Mouse (Mus musculus) small intestine, adult 2 months (tissue): ENCODE results near the gene Rasl10b.

Source experiments
- CTCF ChIP-seq: fragments of 200-500 bp; IDR thresholded peaks from 2 replicates; pipeline ENCODE4 v1.5.1; 2012; ENCODE audit warnings: low read depth, mild to moderate bottlenecking, control low read depth, inconsistent platforms, low read length, moderate library complexity, mixed read lengths; ENCODE audit not compliant: insufficient replicate concordance, insufficient read length; ENCODE audit errors: extremely low read depth
- POLR2A ChIP-seq: fragments of 200-500 bp; IDR thresholded peaks from 2 replicates; pipeline ENCODE4 v1.6.1; 2012; ENCODE audit warnings: low read depth, mild to moderate bottlenecking, control low read depth, inconsistent platforms, low read length, moderate library complexity

DNA sequence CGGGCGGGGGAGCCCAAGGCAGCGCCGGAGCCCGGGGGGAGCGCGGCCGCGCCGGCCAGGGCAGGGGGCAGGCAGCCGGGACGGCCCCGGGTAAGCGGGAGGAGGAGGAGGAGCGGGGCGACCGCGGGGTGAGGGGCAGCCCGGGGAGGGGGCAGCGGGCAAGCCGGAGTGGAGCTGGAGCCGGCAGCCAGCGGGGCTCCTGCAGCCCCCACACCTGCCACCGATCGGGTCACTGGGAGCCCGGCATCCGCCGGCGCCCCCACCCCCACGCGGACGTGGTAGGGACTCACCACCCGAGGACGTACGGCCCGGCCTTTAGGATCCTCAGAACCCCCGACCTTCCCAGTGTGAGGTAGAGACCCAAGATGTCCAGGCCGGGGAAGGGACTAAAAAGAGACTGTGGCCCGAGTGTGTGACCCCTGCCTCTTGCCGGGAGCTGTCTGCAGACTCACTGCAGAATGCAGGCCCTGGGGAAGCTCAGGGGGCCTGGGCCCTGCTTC, 905 bp downstream of the Rasl10b start:
- TF ChIP-seq CTCF (no peak), POLR2A (no peak)
